Mouse (Mus musculus) hindbrain, embryonic 14.5 days (tissue): Measurements from ENCODE around the gene Cdh13. TPM values are rescaled to one million over a fixed set of nuclear protein-coding genes. Genes with fewer than 3 reads are reported as not detected.

Experiments used
- ATAC-seq: fragments of 200-750 bp; cut with Nextera tagmentation; 2 replicates; pipeline ENCODE4 v1.8.0; 2017; ENCODE audit warnings: moderate number of reproducible peaks, mild to moderate bottlenecking, moderate TSS enrichment, moderate library complexity; ENCODE audit not compliant: low FRiP score
- DNase-seq: peaks from one replicate; pipeline ENCODE4 v3.0.0-alpha.2; 2015; ENCODE audit warnings: low spot score
- H3K27ac ChIP-seq: fragments of 300-500 bp; sonication (generic); 2 replicates; pipeline ENCODE4 v1.5.1; 2014; ENCODE audit warnings: mild to moderate bottlenecking, moderate library complexity
- H3K27me3 ChIP-seq: fragments of 300-500 bp; sonication (generic); 2 replicates; pipeline ENCODE4 v1.6.1; 2014; ENCODE audit warnings: mild to moderate bottlenecking, low read length, mixed read lengths; ENCODE audit not compliant: control insufficient read depth, insufficient read depth
- H3K36me3 ChIP-seq: fragments of 300-500 bp; sonication (generic); replicated peaks from 2 replicates; pipeline ENCODE4 v1.6.1; 2014; ENCODE audit not compliant: control insufficient read depth, insufficient read depth
- H3K4me1 ChIP-seq: fragments of 300-500 bp; sonication (generic); replicated peaks from 2 replicates; pipeline ENCODE4 v1.6.1; 2014; ENCODE audit warnings: antibody characterized with exemption, low read length, mixed read lengths; ENCODE audit not compliant: control insufficient read depth, insufficient read depth
- H3K4me2 ChIP-seq: fragments of 300-500 bp; sonication (generic); replicated peaks from 2 replicates; pipeline ENCODE4 v1.6.1; 2014; ENCODE audit warnings: mild to moderate bottlenecking, moderate library complexity
- H3K4me3 ChIP-seq: fragments of 300-500 bp; sonication (generic); replicated peaks from 2 replicates; pipeline ENCODE4 v1.5.1; 2014; ENCODE audit warnings: mild to moderate bottlenecking, low read length
- H3K9ac ChIP-seq: fragments of 300-500 bp; sonication (generic); 2 replicates; pipeline ENCODE4 v1.6.1; 2014
- H3K9me3 ChIP-seq: fragments of 300-500 bp; sonication (generic); 2 replicates; pipeline ENCODE4 v1.6.1; 2016; ENCODE audit warnings: low read length; ENCODE audit not compliant: control insufficient read depth
- WGBS: fragments of 180-500 bp; shearing (Covaris S2); extraction: QIAGEN DNeasy Blood & Tissue Kit; methylation state at CpG from one replicate; pipeline ENCODE4 v1.1.7; 2014; 5-methylcytosine and 5-hydroxymethylcytosine counted together
- polyA plus RNA-seq: library from polyadenylated mRNA; unstranded; fragments of >200 nt; fragmentation: Nextera tagmentation; extraction: Ambion mirVana; gene quantifications from 2 replicates; pipeline ENCODE4 v1.2.1, GENCODE M21; 2014

The Cdh13 gene
- polyA plus RNA-seq, 1 experiment from 2014 or later, result 134 TPM

- H3K27me3 ChIP-seq, result no peaks in the 10 kb centered on the region
- H3K9me3 ChIP-seq, result no peaks in the 10 kb centered on the region
- peaks cover 8% of the 10 kb centered on the region; the same call in 1 of the 2 replicates for H3K4me1 ChIP-seq
- no peak overlapping the region for H3K4me3 ChIP-seq
- ATAC-seq (no peak), DNase-seq (no peak)
- H3K27ac ChIP-seq, result no peak overlapping the region
- 76% methylated on average over 1 of the region's 1 CpGs for WGBS
- H3K9ac ChIP-seq, result no peak overlapping the region
- no peaks in the 10 kb centered on the region for H3K36me3 ChIP-seq
- H3K4me2 ChIP-seq, result no peak overlapping the region
Measured at GRCm38 (mm10) chr8:118272493-118272892, 11.0 kb upstream of the Cdh13 start.

- Histone ChIP-seq H3K27me3 (no peaks in the 10 kb centered on the region), H3K9me3 (no peaks in the 10 kb centered on the region), H3K36me3 (no peaks in the 10 kb centered on the region), H3K4me2 (no peak overlapping the region), H3K4me3 (no peak overlapping the region), H3K27ac (no peak overlapping the region), H3K4me1 (peaks cover 8% of the 10 kb centered on the region; the same call in 1 of the 2 replicates), H3K9ac (no peak overlapping the region)
- no peak for DNase-seq
- no peak for ATAC-seq
- 56% methylated on average over 9 of the region's 9 CpGs for WGBS
Measured at GRCm38 (mm10) chr8:118274243-118274642, 9.3 kb upstream of the Cdh13 start.

- Histone ChIP-seq H3K4me3 (no peak overlapping the region), H3K27ac (no peak overlapping the region), H3K27me3 (no peaks in the 10 kb centered on the region), H3K9me3 (no peaks in the 10 kb centered on the region), H3K4me2 (no peak overlapping the region), H3K9ac (no peak overlapping the region), H3K4me1 (peaks cover 8% of the 10 kb centered on the region; the same call in 1 of the 2 replicates), H3K36me3 (no peaks in the 10 kb centered on the region)
- WGBS, result 14% methylated on average over 4 of the region's 4 CpGs
- ATAC-seq (no peak), DNase-seq (peak; percentile 83)
Measured at GRCm38 (mm10) chr8:118274688-118275087, 8.8 kb upstream of the Cdh13 start.

- no peaks in the 10 kb centered on the region for H3K9me3 ChIP-seq
- peaks cover 10% of the 10 kb centered on the region for H3K4me1 ChIP-seq
- H3K9ac ChIP-seq, result peak overlapping the region; percentile 74
- no peaks in the 10 kb centered on the region for H3K36me3 ChIP-seq
- H3K27ac ChIP-seq, result peak overlapping the region; percentile 82
- no peaks in the 10 kb centered on the region for H3K27me3 ChIP-seq
- peak; percentile 45 for DNase-seq
- WGBS, result under 1% methylated on average over 43 of the region's 46 CpGs
- peak; percentile 56; the same call in 1 of the 2 replicates for ATAC-seq
- H3K4me3 ChIP-seq, result peak overlapping the region; percentile 57
- H3K4me2 ChIP-seq, result peak overlapping the region; percentile 69
Measured at GRCm38 (mm10) chr8:118284112-118285029, 838 bp downstream of the Cdh13 start.

GRCm38 (mm10) chr8:118285596-118286281 is 2.2 kb downstream of the Cdh13 start:
- H3K4me1 ChIP-seq, result peaks cover 10% of the 10 kb centered on the region

DNA sequence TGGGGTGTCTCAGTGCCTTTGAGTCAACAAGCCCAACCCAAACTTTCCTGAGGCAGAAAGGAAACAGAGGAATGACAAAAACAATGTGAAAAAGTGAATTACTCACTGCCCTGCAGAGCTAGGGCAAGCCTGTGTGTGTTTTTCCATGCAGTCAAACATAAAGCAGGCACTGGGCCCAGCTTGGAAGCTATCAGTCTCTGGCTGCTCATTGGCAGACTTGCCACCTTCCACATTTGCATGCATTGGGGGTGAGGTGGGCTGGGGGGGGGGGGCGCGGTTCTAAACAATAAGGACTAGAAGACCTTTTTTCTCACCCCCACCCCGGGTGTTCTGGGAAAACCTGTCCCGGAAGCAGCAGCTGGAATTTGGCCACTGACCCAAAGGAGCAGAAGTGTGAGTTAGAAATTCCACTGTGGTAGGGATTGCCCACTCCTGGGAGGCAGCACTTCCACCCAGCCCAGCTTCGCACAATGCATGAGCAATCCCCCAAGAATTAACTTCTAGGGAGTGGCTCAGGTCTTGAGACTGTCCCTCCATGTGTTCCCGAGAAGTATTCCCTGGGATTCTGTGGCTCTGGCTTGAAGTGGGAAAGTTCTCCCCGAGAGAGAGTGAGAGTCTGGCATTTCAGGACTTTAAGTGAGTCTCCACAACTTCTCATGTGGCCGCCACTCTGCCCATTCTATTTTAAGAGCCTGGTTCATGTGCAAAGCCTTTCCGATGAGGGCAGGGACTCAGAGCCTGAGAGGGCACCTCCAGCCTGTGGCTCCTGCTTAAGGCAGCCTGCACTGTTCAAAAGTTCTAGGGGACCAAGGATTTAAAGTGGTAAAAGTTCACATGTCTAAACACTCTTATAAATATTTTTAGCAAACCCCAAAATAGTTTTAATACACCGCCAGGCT is 3.0 kb downstream of the Cdh13 start:
- 33% methylated on average over 10 of the region's 10 CpGs for WGBS
- Histone ChIP-seq H3K4me2 (peak overlapping the region; percentile 69), H3K27me3 (no peaks in the 10 kb centered on the region), H3K4me3 (peak overlapping the region; percentile 57), H3K9ac (peak overlapping the region; percentile 74; the same call in 1 of the 2 replicates), H3K27ac (no peak overlapping the region), H3K9me3 (no peaks in the 10 kb centered on the region), H3K36me3 (no peaks in the 10 kb centered on the region), H3K4me1 (peaks cover 10% of the 10 kb centered on the region)
- ATAC-seq (no peak), DNase-seq (no peak)

More at GRCm38 (mm10) chr8:118285596-118286281, 2.2 kb downstream of the Cdh13 start:
- peak overlapping the region; percentile 74 for H3K9ac ChIP-seq
- no peak for DNase-seq
- H3K36me3 ChIP-seq, result no peaks in the 10 kb centered on the region
- H3K4me3 ChIP-seq, result peak overlapping the region; percentile 57
- no peak for ATAC-seq
- H3K27ac ChIP-seq, result no peak overlapping the region
- H3K27me3 ChIP-seq, result no peaks in the 10 kb centered on the region
- WGBS, result 26% methylated on average over 10 of the region's 10 CpGs
- H3K9me3 ChIP-seq, result no peaks in the 10 kb centered on the region
- peak overlapping the region; percentile 69 for H3K4me2 ChIP-seq

GRCm38 (mm10) chr8:118287496-118287895 is 4.0 kb downstream of the Cdh13 start:
- Histone ChIP-seq H3K9ac (no peak overlapping the region), H3K27ac (no peak overlapping the region), H3K4me1 (peaks cover 10% of the 10 kb centered on the region), H3K36me3 (no peaks in the 10 kb centered on the region), H3K9me3 (no peaks in the 10 kb centered on the region), H3K4me2 (no peak overlapping the region), H3K4me3 (no peak overlapping the region), H3K27me3 (no peaks in the 10 kb centered on the region)
- DNase-seq (peak; percentile 78), ATAC-seq (no peak)
- 40% methylated on average over 9 of the region's 9 CpGs for WGBS

DNA sequence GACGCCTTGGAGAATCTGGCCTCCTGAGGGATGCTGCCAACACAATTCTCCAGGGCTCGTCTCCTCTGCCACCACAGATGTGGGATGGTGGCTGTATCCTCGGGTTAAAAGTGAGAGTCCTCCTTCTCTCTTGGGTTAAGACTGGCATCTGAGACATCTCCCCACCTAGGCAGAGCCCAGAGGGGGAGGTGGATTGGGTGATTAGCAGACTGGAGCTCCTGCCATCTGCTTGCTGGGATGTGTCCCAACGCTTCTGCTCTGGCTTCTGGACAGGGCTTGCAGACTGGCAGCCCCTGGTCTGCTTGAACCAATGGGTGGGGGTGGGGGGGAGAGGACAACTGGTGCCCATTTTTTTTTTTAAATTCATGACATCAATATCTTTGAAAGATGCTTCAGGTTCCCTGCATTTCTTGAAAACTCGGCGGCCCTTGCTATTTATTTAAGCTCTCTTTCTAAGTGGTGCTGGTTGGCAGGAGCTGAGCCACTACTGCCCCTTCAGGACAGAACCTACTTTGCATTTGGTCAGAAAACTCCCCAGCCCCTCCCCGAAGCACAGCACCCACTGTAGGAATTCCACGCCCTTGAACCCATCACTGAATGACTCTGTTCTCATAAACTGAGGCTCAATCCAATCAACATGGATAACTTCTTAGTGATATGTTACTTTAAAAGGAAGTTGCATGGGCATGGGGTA is 4.9 kb downstream of the Cdh13 start:
- DNase-seq, result no peak
- H3K9me3 ChIP-seq, result no peaks in the 10 kb centered on the region
- WGBS, result 71% methylated on average over 8 of the region's 8 CpGs
- no peak overlapping the region for H3K4me2 ChIP-seq
- no peak for ATAC-seq
- no peak overlapping the region for H3K27ac ChIP-seq
- no peaks in the 10 kb centered on the region for H3K27me3 ChIP-seq
- no peak overlapping the region for H3K4me3 ChIP-seq
- no peak overlapping the region for H3K9ac ChIP-seq
- peaks cover 10% of the 10 kb centered on the region for H3K4me1 ChIP-seq
- H3K36me3 ChIP-seq, result no peaks in the 10 kb centered on the region
